Mouse (Mus musculus): Measurements from ENCODE around the gene Vmn1r44.

DNA sequence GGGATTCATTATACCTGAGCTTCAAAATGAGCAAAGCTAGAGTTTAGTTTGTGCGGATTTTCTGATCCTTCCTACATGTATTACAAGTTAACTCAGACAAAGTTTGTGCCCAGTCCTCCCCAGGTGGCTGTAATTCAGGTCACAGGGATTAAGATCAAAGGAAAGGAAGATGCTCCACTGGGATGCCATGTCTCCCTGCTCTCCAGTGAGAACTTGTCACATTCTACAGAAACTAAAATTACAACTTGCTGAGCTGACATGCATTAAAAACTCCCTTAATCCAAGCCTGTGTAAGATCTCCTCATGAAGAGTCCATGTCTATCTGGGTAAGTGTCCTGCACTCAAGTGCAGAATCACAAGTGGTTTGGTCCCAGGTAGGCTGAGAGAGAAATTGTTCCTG lies at the start of gene Vmn1r44:
- TF ChIP-seq ZC3H11A (IDR thresholded peaks at IDR 0.05; ENCODE audit: borderline replicate concordance, low read depth, low read length): no peak
- TF ChIP-seq HCFC1 (IDR thresholded peaks at IDR 0.05; ENCODE audit: borderline replicate concordance, insufficient read depth, low read length): no peak
- TF ChIP-seq ZNF384 (IDR thresholded peaks at IDR 0.05; ENCODE audit: low read depth, low read length): no peak
- no peak for TF ChIP-seq MAFK (IDR thresholded peaks at IDR 0.05; ENCODE audit: insufficient read depth, low read depth, low read length)
